Mouse (Mus musculus): ENCODE data around the gene Orm2. TPM values are rescaled to one million over a fixed set of nuclear protein-coding genes. Genes with fewer than 3 reads are reported as not detected.

Orm2 gene
- polyA plus RNA-seq, 1 experiment from 2014 or later, result not detected

Other genes with a start within 250 kb of the Orm2 start
- 0.31 TPM in 1 of 2 replicates, not detected in the other for gene Ambp, start 207.7 kb upstream of the Orm2 start, polyA plus RNA-seq (2014; fragmentation: Nextera tagmentation; extraction: Ambion mirVana)
- not detected in 2 replicates for gene Kif12, start 190.3 kb upstream of the Orm2 start, polyA plus RNA-seq (2014; fragmentation: Nextera tagmentation; extraction: Ambion mirVana)
- gene Col27a1, start 148.4 kb upstream of the Orm2 start, polyA plus RNA-seq (2014; fragmentation: Nextera tagmentation; extraction: Ambion mirVana), result 3.7 and 4.4 TPM in 2 replicates
- not detected in 2 replicates for gene Orm1, start 17.9 kb upstream of the Orm2 start, polyA plus RNA-seq (2014; fragmentation: Nextera tagmentation; extraction: Ambion mirVana)
- not detected in 2 replicates for gene Orm3, start 6.3 kb upstream of the Orm2 start, polyA plus RNA-seq (2014; fragmentation: Nextera tagmentation; extraction: Ambion mirVana)
- gene Akna, start 40.9 kb downstream of the Orm2 start, polyA plus RNA-seq (2014; fragmentation: Nextera tagmentation; extraction: Ambion mirVana), result 5.7 and 6.1 TPM in 2 replicates
- gene Whrn, start 133.5 kb downstream of the Orm2 start, polyA plus RNA-seq (2014; fragmentation: Nextera tagmentation; extraction: Ambion mirVana), result 5.9 and 6.6 TPM in 2 replicates
- 424 and 428 TPM in 2 replicates for gene Atp6v1g1, start 182.3 kb downstream of the Orm2 start, polyA plus RNA-seq (2014; fragmentation: Nextera tagmentation; extraction: Ambion mirVana)
- gene Tmem268, start 196.3 kb downstream of the Orm2 start, polyA plus RNA-seq (2014; fragmentation: Nextera tagmentation; extraction: Ambion mirVana), result 4.7 and 4.8 TPM in 2 replicates
- gene Gm11213, start 242.8 kb downstream of the Orm2 start, polyA plus RNA-seq (2014; fragmentation: Nextera tagmentation; extraction: Ambion mirVana), result not detected in 2 replicates